Mouse (Mus musculus): ENCODE results near the gene Sfi1.
"Not testable (repeated sequence)": the region's sequence is repeated elsewhere in the genome, so short reads cannot be mapped to it uniquely, and the experiment has no call there.

Sfi1 gene

GRCm38 (mm10) chr11:3173425-3174318, 19.6 kb downstream of the Sfi1 start:
- DNase-seq, result peak; percentile 72

- not testable (repeated sequence) for DNase-seq
Observed at GRCm38 (mm10) chr11:3172526-3172925, 20.7 kb downstream of the Sfi1 start.

- peak; percentile 52 for DNase-seq
Observed at GRCm38 (mm10) chr11:3171931-3172330, 21.3 kb downstream of the Sfi1 start.

- peak; percentile 43 for DNase-seq
Observed at GRCm38 (mm10) chr11:3169042-3169441, 24.2 kb downstream of the Sfi1 start.

- DNase-seq, result peak; percentile 53
Observed at GRCm38 (mm10) chr11:3167571-3168001, 25.7 kb downstream of the Sfi1 start.

GRCm38 (mm10) chr11:3167129-3167528, 26.1 kb downstream of the Sfi1 start:
- DNase-seq, result not testable (repeated sequence)

GRCm38 (mm10) chr11:3166321-3166720, 26.9 kb downstream of the Sfi1 start:
- peak; percentile 52 for DNase-seq

- DNase-seq, result not testable (repeated sequence)
Observed at GRCm38 (mm10) chr11:3165210-3165782, 28.0 kb downstream of the Sfi1 start.

GRCm38 (mm10) chr11:3163661-3164060, 29.6 kb downstream of the Sfi1 start:
- DNase-seq, result peak; percentile 44

- DNase-seq, result peak; percentile 64
Observed at GRCm38 (mm10) chr11:3163122-3163521, 30.1 kb downstream of the Sfi1 start.

GRCm38 (mm10) chr11:3162236-3162897, 30.9 kb downstream of the Sfi1 start:
- DNase-seq, result peak; percentile 68

GRCm38 (mm10) chr11:3161370-3161769, 31.9 kb downstream of the Sfi1 start:
- DNase-seq, result peak; percentile 76

- DNase-seq, result not testable (repeated sequence)
Observed at GRCm38 (mm10) chr11:3158800-3159199, 34.5 kb downstream of the Sfi1 start.

GRCm38 (mm10) chr11:3157996-3158395, 35.3 kb downstream of the Sfi1 start:
- peak; percentile 22 for DNase-seq

- DNase-seq, result not testable (repeated sequence)
Observed at GRCm38 (mm10) chr11:3156991-3157390, 36.3 kb downstream of the Sfi1 start.

GRCm38 (mm10) chr11:3153666-3154397, 39.4 kb downstream of the Sfi1 start:
- DNase-seq, result peak; percentile 68

- DNase-seq, result peak; percentile 22
Observed at GRCm38 (mm10) chr11:3151358-3151757, 41.9 kb downstream of the Sfi1 start.

GRCm38 (mm10) chr11:3150677-3151003, 42.6 kb downstream of the Sfi1 start:
- DNase-seq, result not testable (repeated sequence)

GRCm38 (mm10) chr11:3150003-3150676, 43.1 kb downstream of the Sfi1 start:
- peak; percentile 69 for DNase-seq

GRCm38 (mm10) chr11:3149471-3149870, 43.8 kb downstream of the Sfi1 start:
- peak; percentile 38 for DNase-seq

- DNase-seq, result not testable (repeated sequence)
Observed at GRCm38 (mm10) chr11:3146806-3147205, 46.5 kb downstream of the Sfi1 start.
